Mouse (Mus musculus) heart, embryonic 10.5 days (tissue): ENCODE results near the gene Mkrn1. TPM values are rescaled to one million over a fixed set of nuclear protein-coding genes. Genes with fewer than 3 reads are reported as not detected.
A peak's percentile ranks its signal among the peaks of the same experiment; 100 is the strongest.
"Not testable (repeated sequence)": the region's sequence is repeated elsewhere in the genome, so short reads cannot be mapped to it uniquely, and the experiment has no call there.

ENCODE experiments used
- DNase-seq: peaks from one replicate; pipeline ENCODE4 v3.0.0-alpha.2; 2017; ENCODE audit warnings: low spot score
- H3K27ac ChIP-seq: fragments of 300-500 bp; sonication (generic); 2 replicates; pipeline ENCODE4 v1.5.1; 2016; ENCODE audit warnings: mild to moderate bottlenecking
- H3K27me3 ChIP-seq: fragments of 300-500 bp; sonication (generic); 2 replicates; pipeline ENCODE4 v1.6.1; 2016; ENCODE audit warnings: mild to moderate bottlenecking; ENCODE audit not compliant: poor library complexity, insufficient read depth, severe bottlenecking
- H3K36me3 ChIP-seq: fragments of 300-500 bp; sonication (generic); 2 replicates; pipeline ENCODE4 v1.6.1; 2016; ENCODE audit warnings: mild to moderate bottlenecking, moderate library complexity
- H3K4me1 ChIP-seq: fragments of 300-500 bp; sonication (generic); 2 replicates; pipeline ENCODE4 v1.6.1; 2016; ENCODE audit warnings: mild to moderate bottlenecking
- H3K4me3 ChIP-seq: fragments of 300-500 bp; sonication (generic); 2 replicates; pipeline ENCODE4 v1.5.1; 2016; ENCODE audit warnings: mild to moderate bottlenecking, moderate library complexity
- H3K9me3 ChIP-seq: fragments of 300-500 bp; sonication (generic); 2 replicates; pipeline ENCODE4 v1.6.1; 2016; ENCODE audit warnings: mild to moderate bottlenecking, moderate library complexity
- WGBS: fragments of 180-500 bp; shearing (Covaris S2); methylation state at CpG from one replicate; pipeline ENCODE4 v1.1.7; 2016; 5-methylcytosine and 5-hydroxymethylcytosine counted together
- polyA plus RNA-seq: library from polyadenylated mRNA; unstranded; fragments of >200 nt; fragmentation: Nextera tagmentation; extraction: Ambion mirVana; gene quantifications from 2 replicates; pipeline ENCODE4 v1.2.1, GENCODE M21; 2016

The Mkrn1 gene
- polyA plus RNA-seq, 1 experiment from 2014 or later: 34.2 TPM

DNA sequence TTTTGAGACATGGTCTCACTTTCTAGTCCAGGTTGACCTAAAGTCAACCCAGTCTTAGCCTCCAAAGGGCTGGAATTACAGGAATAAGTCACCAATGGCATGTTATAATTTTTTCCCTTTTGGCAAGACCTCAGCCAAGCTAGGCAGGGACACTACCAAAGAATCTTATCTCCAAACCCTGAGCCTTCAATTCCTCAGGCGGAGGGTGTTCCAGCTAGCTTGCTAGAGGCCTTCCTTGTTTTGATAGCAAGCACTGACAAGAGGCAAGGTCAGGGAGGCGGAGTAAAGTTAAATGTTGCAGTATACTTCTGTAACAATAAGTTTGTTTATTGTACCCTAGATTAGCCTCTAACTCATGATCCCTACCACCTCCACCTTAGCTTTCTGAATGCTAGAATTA is 4.9 kb upstream of the Mkrn1 start:
- H3K27me3 ChIP-seq: peaks cover 17% of the 10 kb centered on the region; the same call in 1 of the 2 replicates
- H3K27ac ChIP-seq: no peak overlapping the region
- no peak overlapping the region for H3K4me3 ChIP-seq
- WGBS: 61% methylated on average over 2 of the region's 2 CpGs
- no peak for DNase-seq
- H3K4me1 ChIP-seq: peaks cover 3% of the 10 kb centered on the region; the same call in 1 of the 2 replicates
- H3K9me3 ChIP-seq: no peaks in the 10 kb centered on the region
- H3K36me3 ChIP-seq: no peaks in the 10 kb centered on the region

GRCm38 (mm10) chr6:39423686-39424085 is 3.4 kb upstream of the Mkrn1 start:
- Histone ChIP-seq H3K9me3 (no peaks in the 10 kb centered on the region), H3K4me3 (no peak overlapping the region), H3K27ac (no peak overlapping the region), H3K27me3 (peaks cover 19% of the 10 kb centered on the region), H3K36me3 (no peaks in the 10 kb centered on the region), H3K4me1 (peaks cover 6% of the 10 kb centered on the region; the same call in 1 of the 2 replicates)
- 77% methylated on average over 7 of the region's 7 CpGs for WGBS
- no peak for DNase-seq

DNA sequence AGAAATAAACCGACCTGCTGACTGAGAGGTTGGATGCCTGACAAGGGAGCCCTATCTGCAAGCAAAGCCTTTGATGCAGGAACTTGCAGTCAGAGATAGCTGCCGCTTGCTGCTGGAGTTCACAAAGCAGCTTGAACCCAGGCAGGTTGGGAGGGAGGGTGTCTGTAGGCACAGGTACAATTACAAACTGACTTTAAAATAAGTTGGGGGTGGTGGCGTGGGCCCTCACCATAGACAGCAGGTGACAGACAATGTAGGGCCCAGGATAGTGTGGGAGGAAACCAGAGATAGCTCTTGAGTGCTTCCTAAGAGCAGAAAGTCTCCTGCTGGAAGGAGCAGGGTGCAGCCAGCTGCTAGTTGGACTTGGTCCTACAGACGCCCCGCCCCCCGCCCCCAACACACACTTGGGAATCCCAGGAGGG is 2.9 kb upstream of the Mkrn1 start:
- no peaks in the 10 kb centered on the region for H3K36me3 ChIP-seq
- no peak for DNase-seq
- no peak overlapping the region for H3K27ac ChIP-seq
- peaks cover 24% of the 10 kb centered on the region for H3K27me3 ChIP-seq
- no peak overlapping the region for H3K4me3 ChIP-seq
- WGBS: 43% methylated on average over 6 of the region's 6 CpGs
- peaks cover 6% of the 10 kb centered on the region; the same call in 1 of the 2 replicates for H3K4me1 ChIP-seq
- H3K9me3 ChIP-seq: no peaks in the 10 kb centered on the region

DNA sequence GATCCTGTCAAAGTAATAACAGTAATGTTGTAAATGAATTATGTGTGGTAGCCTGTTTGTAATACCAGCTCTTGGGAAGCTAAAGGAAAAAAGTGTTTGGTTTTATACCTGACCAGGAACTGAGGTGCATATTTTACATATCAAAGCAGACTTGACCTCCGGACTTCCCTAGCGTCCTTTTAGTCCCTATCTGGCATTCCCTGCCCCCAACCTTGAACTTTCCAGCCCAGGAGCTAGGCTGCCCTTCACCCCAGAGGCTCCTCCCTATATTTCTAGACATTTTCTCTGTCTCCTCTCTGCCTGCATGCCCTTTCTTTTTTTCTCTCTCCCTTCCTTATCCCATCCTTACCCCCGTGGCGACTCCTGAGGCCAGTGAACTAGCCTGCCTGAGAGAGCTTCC is 605 bp upstream of the Mkrn1 start:
- H3K9me3 ChIP-seq: no peaks in the 10 kb centered on the region
- no peaks in the 10 kb centered on the region for H3K36me3 ChIP-seq
- H3K4me3 ChIP-seq: peak overlapping the region; percentile 96; the same call in 1 of the 2 replicates
- no peak overlapping the region for H3K27ac ChIP-seq
- peaks cover 6% of the 10 kb centered on the region; the same call in 1 of the 2 replicates for H3K4me1 ChIP-seq
- no peak for DNase-seq
- H3K27me3 ChIP-seq: peaks cover 27% of the 10 kb centered on the region
- 31% methylated on average over 4 of the region's 4 CpGs for WGBS

DNA sequence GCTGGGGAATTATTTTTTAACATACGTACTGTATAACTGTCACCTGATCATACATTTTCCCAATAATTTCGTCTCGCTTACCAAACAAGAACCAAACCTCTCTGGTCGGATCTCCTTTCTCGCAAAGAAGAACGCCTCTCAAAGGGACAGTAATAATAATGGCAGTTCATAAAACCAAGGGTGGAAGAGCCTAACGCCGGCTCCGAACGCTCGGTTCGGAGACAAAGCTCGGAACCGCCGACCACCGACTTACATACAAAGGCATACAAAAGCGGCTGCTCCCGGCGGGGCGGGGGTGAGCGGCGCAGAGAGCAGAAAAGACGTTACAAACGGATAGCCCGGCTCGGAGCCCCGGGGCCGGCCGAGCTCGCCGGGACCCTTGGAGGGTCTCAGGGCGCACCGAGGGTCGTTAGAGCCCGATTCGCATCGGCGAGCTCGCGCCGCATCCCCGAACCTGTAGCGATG is 844 bp downstream of the Mkrn1 start:
- peak; percentile 81 for DNase-seq
- under 1% methylated on average over 43 of the region's 43 CpGs for WGBS
- peak overlapping the region; percentile 96 for H3K4me3 ChIP-seq
- peaks cover 6% of the 10 kb centered on the region; the same call in 1 of the 2 replicates for H3K4me1 ChIP-seq
- H3K36me3 ChIP-seq: no peaks in the 10 kb centered on the region
- no peaks in the 10 kb centered on the region for H3K9me3 ChIP-seq
- H3K27me3 ChIP-seq: peaks cover 27% of the 10 kb centered on the region
- peak overlapping the region; percentile 90 for H3K27ac ChIP-seq

DNA sequence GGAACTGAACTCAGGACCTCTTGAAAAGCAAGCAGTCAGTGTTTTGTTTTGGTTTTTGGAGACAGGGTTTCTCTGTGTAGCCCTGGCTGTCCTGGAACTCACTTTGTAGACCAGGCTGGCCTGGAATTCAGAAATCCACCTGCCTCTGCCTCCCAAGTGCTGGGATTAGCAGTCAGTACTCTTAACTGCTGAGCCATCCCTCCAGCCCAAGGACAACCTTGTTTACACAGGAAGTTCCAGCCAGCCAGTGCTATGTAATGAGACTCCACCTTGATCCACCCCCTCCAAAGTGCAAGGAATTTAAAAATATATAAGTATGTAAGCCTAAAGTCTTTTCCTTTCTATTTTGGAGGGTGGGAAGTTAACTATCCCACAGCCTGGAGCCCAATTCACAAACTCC is 3.6 kb downstream of the Mkrn1 start:
- H3K4me1 ChIP-seq, H3K9me3 ChIP-seq, H3K4me3 ChIP-seq, H3K27ac ChIP-seq, H3K36me3 ChIP-seq, DNase-seq: not testable (repeated sequence)
- H3K27me3 ChIP-seq: peaks cover 15% of the 10 kb centered on the region; the same call in 1 of the 2 replicates

DNA sequence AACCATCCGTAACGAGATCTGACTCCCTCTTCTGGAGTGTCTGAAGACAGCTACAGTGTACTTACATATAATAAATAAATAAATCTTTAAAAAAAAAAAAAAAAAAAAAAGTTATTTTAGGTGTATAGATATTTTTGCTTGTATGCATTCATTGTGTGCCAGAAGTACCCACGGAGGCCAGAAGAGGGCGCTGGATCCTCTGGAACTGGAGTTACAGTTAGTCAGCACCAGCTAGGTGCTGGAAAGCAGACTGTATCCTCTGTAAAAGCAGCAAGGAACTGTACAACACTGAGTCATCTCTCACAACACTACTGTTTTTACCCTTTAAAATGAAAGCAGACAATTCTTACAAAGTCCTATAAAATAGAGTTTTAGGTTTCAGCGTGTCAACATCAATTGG is 4.5 kb downstream of the Mkrn1 start:
- Histone ChIP-seq H3K36me3 (no peaks in the 10 kb centered on the region), H3K9me3 (no peaks in the 10 kb centered on the region), H3K27ac (no peak overlapping the region), H3K4me3 (no peak overlapping the region), H3K4me1 (peaks cover 6% of the 10 kb centered on the region; the same call in 1 of the 2 replicates), H3K27me3 (peaks cover 10% of the 10 kb centered on the region; the same call in 1 of the 2 replicates)
- no peak for DNase-seq
- WGBS: 42% methylated on average over 3 of the region's 5 CpGs

DNA sequence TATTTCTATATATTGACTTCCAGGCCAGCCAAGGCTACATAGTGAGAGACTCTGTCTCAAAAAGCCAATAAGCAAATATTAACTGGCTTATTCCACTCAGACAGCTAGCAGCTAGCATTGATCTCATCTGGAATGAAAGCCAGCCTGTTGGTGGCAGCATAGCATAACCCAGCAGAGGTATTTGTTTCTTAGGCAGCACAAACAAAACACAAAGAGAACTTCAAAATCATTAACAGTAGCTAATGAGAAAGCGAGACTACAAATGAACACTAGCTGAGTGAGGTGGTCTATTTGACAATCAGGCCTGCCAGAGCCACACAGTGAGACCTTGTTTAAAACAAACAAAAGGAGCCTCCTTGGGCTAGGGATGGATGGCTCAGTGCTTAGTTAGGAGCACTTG is 6.2 kb downstream of the Mkrn1 start:
- DNase-seq: no peak
- Histone ChIP-seq H3K36me3 (peaks cover 6% of the 10 kb centered on the region; the same call in 1 of the 2 replicates), H3K27ac (no peak overlapping the region), H3K4me3 (no peak overlapping the region), H3K4me1 (0 out of 2 replicates have a peak, but pooled peaks cover 3% of the 10 kb centered on the region), H3K27me3 (peaks cover 10% of the 10 kb centered on the region; the same call in 1 of the 2 replicates), H3K9me3 (no peaks in the 10 kb centered on the region)
- WGBS: 85% methylated on average over 1 of the region's 1 CpGs

DNA sequence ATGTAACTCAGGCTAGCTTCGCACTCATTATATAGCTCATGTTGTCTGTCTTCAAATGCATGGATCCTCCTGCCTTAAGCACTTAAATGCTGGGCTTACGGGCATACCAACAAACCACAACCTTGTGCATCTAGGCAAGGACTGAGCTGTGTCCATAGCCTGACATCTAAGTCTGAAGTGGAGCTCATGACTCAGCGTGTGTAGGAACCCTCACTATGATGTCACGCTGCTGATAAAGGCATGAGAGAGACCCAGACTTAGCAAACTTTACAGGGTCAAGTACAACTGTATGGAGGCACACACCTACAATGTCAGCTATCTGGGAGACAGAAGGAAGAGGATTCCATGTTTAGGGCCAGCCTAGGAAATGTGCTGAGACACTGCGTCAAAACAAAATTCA is 13.8 kb downstream of the Mkrn1 start:
- Histone ChIP-seq H3K27me3 (no peaks in the 10 kb centered on the region), H3K4me3 (no peak overlapping the region), H3K9me3 (no peaks in the 10 kb centered on the region), H3K36me3 (peaks cover 22% of the 10 kb centered on the region), H3K4me1 (no peaks in the 10 kb centered on the region; the same call in 1 of the 2 replicates), H3K27ac (no peak overlapping the region)
- WGBS: 82% methylated on average over 5 of the region's 5 CpGs
- DNase-seq: no peak

- H3K9me3 ChIP-seq: no peaks in the 10 kb centered on the region
- H3K36me3 ChIP-seq: peaks cover 31% of the 10 kb centered on the region
- H3K4me1 ChIP-seq: no peaks in the 10 kb centered on the region; the same call in 1 of the 2 replicates
- no peak overlapping the region for H3K4me3 ChIP-seq
- DNase-seq: no peak
- H3K27ac ChIP-seq: no peak overlapping the region
- H3K27me3 ChIP-seq: no peaks in the 10 kb centered on the region
- WGBS: 90% methylated on average over 2 of the region's 2 CpGs
Observed at GRCm38 (mm10) chr6:39403136-39403535, 17.1 kb downstream of the Mkrn1 start.

DNA sequence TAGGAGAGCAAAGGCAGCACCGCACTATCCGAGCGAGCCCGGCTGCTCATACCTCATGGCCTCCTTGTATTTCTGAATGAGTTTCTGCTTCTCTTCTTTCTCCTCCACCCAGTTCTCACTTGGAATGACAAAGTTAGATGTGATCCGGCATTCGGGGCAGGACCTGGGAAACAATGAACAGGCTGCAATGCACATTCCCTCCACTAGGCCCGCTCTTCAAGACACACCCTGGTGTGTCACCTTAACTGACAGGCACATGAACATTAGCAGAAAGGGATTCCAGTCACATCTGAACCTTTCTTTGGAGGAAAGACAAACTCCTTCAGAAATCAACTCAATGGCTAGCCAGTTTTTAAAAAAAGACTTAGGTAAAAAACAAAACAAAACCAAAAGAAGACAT is 19.9 kb downstream of the Mkrn1 start:
- WGBS: 74% methylated on average over 7 of the region's 7 CpGs

DNA sequence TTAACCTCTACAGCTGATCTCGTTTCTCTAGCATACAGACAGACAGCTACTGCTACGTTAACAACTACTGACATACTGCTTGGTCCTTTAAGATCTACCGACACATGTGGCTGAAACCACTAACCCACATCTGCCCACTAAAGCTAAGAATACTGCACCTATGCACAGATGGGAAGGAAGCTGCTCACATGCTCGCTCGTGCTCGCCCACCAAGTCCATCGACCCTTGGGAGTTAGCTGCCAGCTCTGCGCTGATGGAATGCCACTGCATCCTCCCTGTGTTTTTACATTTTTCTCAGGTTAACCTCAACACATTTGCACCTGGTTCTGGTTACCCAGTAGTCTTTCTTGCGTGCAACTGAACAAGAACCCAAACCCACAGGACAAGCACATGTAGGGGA is 21.9 kb downstream of the Mkrn1 start:
- peaks cover 16% of the 10 kb centered on the region; the same call in 1 of the 2 replicates for H3K36me3 ChIP-seq
- no peaks in the 10 kb centered on the region for H3K27me3 ChIP-seq
- H3K4me1 ChIP-seq: no peaks in the 10 kb centered on the region
- WGBS: 91% methylated on average over 9 of the region's 9 CpGs
- no peak for DNase-seq
- no peak overlapping the region for H3K27ac ChIP-seq
- no peak overlapping the region for H3K4me3 ChIP-seq
- H3K9me3 ChIP-seq: no peaks in the 10 kb centered on the region

More for the DNA sequence above, 19.9 kb downstream of the Mkrn1 start:
- H3K4me1 ChIP-seq: no peaks in the 10 kb centered on the region
- H3K36me3 ChIP-seq: peaks cover 27% of the 10 kb centered on the region; the same call in 1 of the 2 replicates
- no peak overlapping the region for H3K4me3 ChIP-seq
- DNase-seq: no peak
- H3K9me3 ChIP-seq: no peaks in the 10 kb centered on the region
- H3K27me3 ChIP-seq: no peaks in the 10 kb centered on the region
- no peak overlapping the region for H3K27ac ChIP-seq

DNA sequence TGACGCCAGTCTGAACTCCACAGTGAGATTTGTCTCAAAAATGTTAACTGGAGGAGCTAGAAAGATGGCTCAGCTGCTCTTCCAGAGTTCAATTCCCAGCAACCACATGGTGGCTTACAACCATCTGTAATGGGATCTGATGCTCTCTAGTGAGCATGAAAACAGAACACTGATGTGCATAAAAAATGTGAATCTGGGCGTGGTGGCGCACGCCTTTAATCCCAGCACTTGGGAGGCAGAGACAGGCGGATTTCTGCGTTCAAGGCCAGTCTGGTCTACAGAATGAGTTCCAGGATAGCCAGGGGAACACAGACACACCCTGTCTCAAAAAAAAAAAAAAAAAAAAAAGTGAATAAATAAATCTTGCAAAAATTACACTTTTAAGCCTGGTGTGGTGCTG is 23.2 kb downstream of the Mkrn1 start:
- H3K9me3 ChIP-seq: no peaks in the 10 kb centered on the region
- H3K27me3 ChIP-seq: no peaks in the 10 kb centered on the region
- H3K4me3 ChIP-seq: no peak overlapping the region
- H3K27ac ChIP-seq: no peak overlapping the region
- 91% methylated on average over 6 of the region's 6 CpGs for WGBS
- H3K36me3 ChIP-seq: peaks cover 16% of the 10 kb centered on the region; the same call in 1 of the 2 replicates
- H3K4me1 ChIP-seq: no peaks in the 10 kb centered on the region
- no peak for DNase-seq

DNA sequence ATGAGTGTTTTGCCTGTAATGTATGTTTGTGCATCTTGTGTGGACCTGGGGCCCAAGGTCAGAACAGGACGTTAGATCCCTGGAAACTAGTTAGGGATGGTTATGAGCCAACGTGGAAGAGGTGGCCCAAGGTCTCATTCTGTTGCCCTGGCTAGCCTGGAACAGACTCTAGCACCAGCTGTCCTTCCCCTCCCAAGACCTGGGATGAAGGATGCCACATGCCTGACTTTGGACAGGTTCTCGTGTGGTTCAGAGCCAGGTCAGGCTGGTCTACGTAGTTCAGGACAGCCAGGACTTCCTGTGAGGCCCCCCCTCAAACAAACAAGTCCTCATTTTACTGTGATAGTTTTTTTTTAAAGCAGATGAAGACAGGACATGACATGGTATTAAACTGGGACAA is 24.3 kb downstream of the Mkrn1 start:
- Histone ChIP-seq H3K27ac (no peak overlapping the region), H3K4me1 (no peaks in the 10 kb centered on the region), H3K36me3 (peaks cover 12% of the 10 kb centered on the region; the same call in 1 of the 2 replicates), H3K27me3 (no peaks in the 10 kb centered on the region), H3K4me3 (no peak overlapping the region), H3K9me3 (no peaks in the 10 kb centered on the region)
- no peak for DNase-seq
- WGBS: 74% methylated on average over 4 of the region's 4 CpGs
